Mouse (Mus musculus) testis, adult 2 months (tissue): ENCODE results near the gene Trpd52l3. TPM values are rescaled to one million over a fixed set of nuclear protein-coding genes. Genes with fewer than 3 reads are reported as not detected.
"Not testable (repeated sequence)": the region's sequence is repeated elsewhere in the genome, so short reads cannot be mapped to it uniquely, and the experiment has no call there.

Experiments used
- H3K27ac ChIP-seq: fragments of 200-500 bp; 2 replicates; pipeline ENCODE4 v1.5.1; 2012; ENCODE audit warnings: low read depth, low read length; ENCODE audit not compliant: control insufficient read depth, insufficient read depth
- H3K27me3 ChIP-seq: fragments of 200-500 bp; 2 replicates; pipeline ENCODE4 v1.6.1; 2012; ENCODE audit warnings: mild to moderate bottlenecking, low read length, moderate library complexity; ENCODE audit not compliant: control insufficient read depth, insufficient read depth
- H3K36me3 ChIP-seq: fragments of 200-500 bp; 2 replicates; pipeline ENCODE4 v1.6.1; 2012; ENCODE audit warnings: mild to moderate bottlenecking, low read length; ENCODE audit not compliant: control insufficient read depth, insufficient read depth
- H3K4me1 ChIP-seq: fragments of 200-500 bp; 2 replicates; pipeline ENCODE4 v1.6.1; 2012; ENCODE audit warnings: low read length; ENCODE audit not compliant: control insufficient read depth, insufficient read depth
- H3K4me3 ChIP-seq: fragments of 200-500 bp; 2 replicates; pipeline ENCODE4 v1.5.1; 2012; ENCODE audit warnings: low read depth, mild to moderate bottlenecking, low read length, moderate library complexity, mixed read lengths; ENCODE audit not compliant: control insufficient read depth
- CTCF ChIP-seq: fragments of 200-500 bp; IDR thresholded peaks from 2 replicates; pipeline ENCODE4 v1.5.1; 2012; ENCODE audit warnings: low read depth, mild to moderate bottlenecking, inconsistent platforms, low read length, moderate library complexity; ENCODE audit not compliant: control insufficient read depth, insufficient read depth, insufficient replicate concordance
- POLR2A ChIP-seq: fragments of 200-500 bp; IDR thresholded peaks from 2 replicates; pipeline ENCODE4 v1.6.1; 2012; ENCODE audit warnings: low read depth, mild to moderate bottlenecking, inconsistent platforms, low read length, moderate library complexity; ENCODE audit not compliant: control insufficient read depth
- polyA plus RNA-seq: library from polyadenylated mRNA; depleted of rRNA; stranded (reverse); fragments of >200 nt; gene quantifications from 2 replicates; pipeline ENCODE4 v1.2.3, GENCODE M21; 2012

Trpd52l3 gene
- polyA plus RNA-seq, 1 experiment: 55.1 TPM

DNA sequence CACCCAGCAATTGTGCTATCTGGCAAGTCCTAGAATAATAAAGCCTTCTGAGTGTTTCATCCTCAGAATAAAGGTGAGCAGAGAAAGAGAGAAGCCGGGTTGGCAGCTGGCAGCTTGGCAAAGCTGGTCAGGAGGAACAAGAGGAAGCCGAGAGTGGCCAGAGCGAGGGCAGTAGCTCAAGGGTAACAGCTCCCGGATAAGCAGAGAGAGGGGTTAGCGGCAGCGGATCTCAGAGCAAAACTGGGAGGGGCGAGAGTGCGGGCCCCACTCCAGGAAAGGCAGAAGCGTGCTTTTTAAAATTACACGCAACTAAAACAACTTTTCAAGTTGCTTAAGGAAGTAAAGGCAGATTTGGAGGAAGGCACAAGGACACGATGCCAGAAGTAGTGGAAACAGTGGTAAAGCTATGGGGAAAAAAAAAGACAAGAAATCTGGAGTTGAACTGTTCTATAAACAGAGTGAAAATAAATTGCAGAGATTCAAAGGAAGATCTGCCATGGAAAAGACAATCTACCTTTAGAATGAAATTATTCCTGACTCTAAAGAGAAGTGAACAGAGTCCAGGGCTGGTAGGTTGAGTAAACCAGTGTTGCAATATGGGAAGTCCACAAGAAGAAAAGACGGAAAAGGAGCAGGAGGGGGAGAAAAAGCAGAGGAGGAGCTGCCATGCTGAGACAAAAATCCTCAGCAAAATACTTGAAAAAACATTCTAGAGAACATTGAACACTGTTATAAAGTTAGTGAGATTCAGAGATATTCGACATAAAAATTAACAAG is 7.1 kb downstream of the Trpd52l3 start:
- Histone ChIP-seq H3K27me3 (no peaks in the 10 kb centered on the region), H3K36me3 (no peaks in the 10 kb centered on the region), H3K4me1 (peaks cover 13% of the 10 kb centered on the region), H3K27ac (no peak overlapping the region), H3K4me3 (no peak overlapping the region)
- TF ChIP-seq CTCF: no peak
- TF ChIP-seq POLR2A: no peak

DNA sequence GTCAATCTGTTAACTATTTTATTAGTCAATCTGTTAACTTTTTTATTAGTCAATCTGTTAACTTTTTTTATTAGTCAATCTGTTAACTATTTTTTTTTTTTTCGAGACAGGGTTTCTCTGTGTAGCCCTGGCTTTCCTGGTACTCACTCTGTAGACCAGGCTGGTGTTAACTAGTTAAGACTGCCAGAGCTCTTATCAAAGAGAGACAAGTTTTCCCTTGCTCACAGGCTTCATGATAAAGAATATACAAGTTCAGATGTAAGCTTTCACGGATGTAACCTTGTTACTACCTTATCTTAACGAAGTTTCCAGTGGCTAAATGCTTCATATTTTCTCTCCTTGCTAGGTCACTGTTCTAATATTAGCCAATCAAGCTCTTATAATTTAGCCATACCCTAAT is 10.7 kb downstream of the Trpd52l3 start:
- H3K4me1 ChIP-seq: peaks cover 13% of the 10 kb centered on the region
- H3K27me3 ChIP-seq: no peaks in the 10 kb centered on the region
- H3K27ac ChIP-seq: no peak overlapping the region
- no peak for TF ChIP-seq POLR2A
- no peak for TF ChIP-seq CTCF
- H3K4me3 ChIP-seq: no peak overlapping the region
- no peaks in the 10 kb centered on the region for H3K36me3 ChIP-seq

DNA sequence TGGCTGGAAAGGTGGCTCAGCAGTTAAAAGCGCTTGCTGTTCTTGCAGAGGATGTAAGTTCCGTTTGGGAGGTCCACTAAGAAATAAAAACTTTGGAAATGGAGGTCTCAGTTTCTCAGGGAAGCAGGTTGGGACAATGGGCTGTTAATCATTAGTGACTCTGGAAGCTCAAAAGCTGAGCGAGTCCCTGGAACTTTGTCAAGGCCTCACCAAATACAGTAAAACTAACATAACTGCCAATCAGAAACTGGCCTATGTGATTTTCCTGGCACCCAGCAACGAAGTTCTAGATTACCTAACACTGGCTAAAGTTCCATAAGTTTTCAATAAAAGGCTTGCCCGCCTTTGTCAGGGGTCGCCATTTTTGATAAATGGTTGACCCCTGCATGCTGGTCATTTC is 12.6 kb downstream of the Trpd52l3 start:
- no peaks in the 10 kb centered on the region for H3K27me3 ChIP-seq
- H3K4me1 ChIP-seq: peaks cover 8% of the 10 kb centered on the region
- no peaks in the 10 kb centered on the region for H3K36me3 ChIP-seq
- TF ChIP-seq POLR2A (no peak), CTCF (no peak)
- H3K4me3 ChIP-seq: no peak overlapping the region
- H3K27ac ChIP-seq: no peak overlapping the region

DNA sequence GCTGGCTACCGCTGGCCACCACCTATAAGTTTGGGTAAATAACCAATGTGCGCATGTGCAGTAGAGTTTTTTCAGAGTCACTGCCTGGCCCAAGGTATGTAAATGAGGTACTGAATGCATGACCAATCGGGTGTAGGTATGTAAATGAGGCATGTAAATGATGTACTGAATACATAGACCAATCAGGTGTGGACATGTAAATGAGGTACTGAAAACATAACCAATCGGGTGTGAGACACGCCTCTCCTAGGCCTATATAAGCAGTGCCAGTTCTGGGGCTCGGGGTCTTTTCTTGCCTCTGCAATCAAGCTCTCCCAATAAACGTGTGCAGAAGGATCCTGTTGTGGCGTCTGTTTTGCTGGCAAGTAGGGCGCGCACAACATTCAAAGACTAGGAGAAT is 19.8 kb downstream of the Trpd52l3 start:
- H3K27me3 ChIP-seq, H3K4me3 ChIP-seq, H3K36me3 ChIP-seq, H3K4me1 ChIP-seq, H3K27ac ChIP-seq: not testable (repeated sequence)

DNA sequence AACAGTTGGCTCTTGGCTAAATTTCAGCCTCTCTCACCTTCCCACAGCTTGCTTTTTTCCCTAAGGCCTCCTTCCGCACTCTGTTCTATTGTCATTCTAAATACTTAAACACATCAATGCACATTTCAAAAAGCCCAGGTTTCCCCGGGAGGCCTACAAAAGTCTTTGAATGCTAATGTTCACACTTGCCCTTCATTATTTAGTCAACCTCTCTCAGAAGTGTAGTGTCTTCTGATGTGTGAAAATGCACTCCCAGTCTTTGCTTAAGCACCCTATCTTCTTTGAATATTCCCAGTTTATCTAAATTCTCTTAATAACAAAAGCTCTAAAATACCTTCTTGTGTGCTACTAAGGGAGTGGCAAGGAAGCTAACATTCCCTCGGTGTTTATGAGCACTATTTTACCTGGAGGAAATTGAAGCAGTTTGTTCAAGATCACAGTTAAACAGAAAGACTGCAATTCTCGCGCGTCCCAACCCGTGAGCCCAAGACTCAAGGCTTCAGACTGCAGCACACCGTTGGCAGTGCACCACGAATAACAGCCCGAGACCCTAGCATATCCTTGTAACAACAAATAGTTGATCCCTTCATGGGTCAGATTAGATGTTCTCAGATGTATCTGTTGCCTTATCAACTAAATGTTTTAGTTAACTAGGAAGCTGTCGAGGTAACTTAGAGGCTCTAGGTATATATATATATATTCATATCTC is 25.6 kb downstream of the Trpd52l3 start:
- no peaks in the 10 kb centered on the region for H3K36me3 ChIP-seq
- no peak for TF ChIP-seq CTCF
- no peaks in the 10 kb centered on the region for H3K27me3 ChIP-seq
- H3K27ac ChIP-seq: peak overlapping the region; percentile 87
- peaks cover 6% of the 10 kb centered on the region for H3K4me1 ChIP-seq
- peak overlapping the region; percentile 81 for H3K4me3 ChIP-seq

DNA sequence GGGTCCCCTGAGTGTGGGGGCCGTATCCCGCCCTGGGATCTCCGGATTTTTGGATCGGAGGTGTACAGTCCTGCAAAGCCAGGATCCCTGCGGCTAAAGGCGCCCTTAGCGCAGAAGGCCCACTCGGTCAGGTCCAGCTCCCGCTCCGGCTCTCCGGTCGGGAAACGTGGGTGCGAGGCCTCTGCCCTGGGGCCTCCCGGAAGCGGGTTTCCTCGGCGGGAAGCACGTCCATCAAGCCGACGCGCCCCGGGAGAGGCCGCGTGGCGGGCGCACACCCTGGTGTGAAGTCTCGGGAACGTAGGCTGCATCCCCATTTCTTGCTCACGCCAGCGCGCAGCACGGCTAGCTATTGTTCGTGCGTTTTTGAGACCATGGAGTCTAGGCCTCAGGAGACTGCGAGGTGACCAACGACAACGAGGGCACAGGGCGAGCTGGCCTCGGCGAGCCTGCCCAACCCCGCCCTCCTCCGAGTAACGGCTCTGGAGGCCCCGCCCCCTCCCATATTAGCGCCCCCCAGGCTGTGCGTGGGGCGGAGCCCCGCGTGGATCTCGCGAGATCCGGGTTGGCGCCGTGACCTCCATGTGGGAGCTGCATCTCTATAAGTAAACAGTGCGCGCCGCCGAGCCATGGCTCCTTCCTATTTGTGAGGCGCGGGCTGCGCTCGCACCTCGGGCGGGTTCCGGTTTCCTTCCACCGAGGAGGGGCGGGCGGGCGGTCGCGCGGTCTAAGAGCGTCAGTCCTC is 26.5 kb downstream of the Trpd52l3 start, which contains the start of gene Uhrf2:
Gene Uhrf2 (plus strand): TSS at position 620 of the 742 bp plus-strand sequence.
- Histone ChIP-seq H3K27me3 (no peaks in the 10 kb centered on the region), H3K27ac (peak within 1 kb of the TSS; percentile 90), H3K36me3 (no peaks in the 10 kb centered on the region), H3K4me3 (peak within 1 kb of the TSS; percentile 95), H3K4me1 (peaks cover 6% of the 10 kb centered on the region)
- TF ChIP-seq CTCF (no peak), POLR2A (peak; percentile 91)
